Mouse (Mus musculus): Measurements from ENCODE around the gene Krt8. TPM values are rescaled to one million over a fixed set of nuclear protein-coding genes. Genes with fewer than 3 reads are reported as not detected.

Gene Krt8
- polyA plus RNA-seq, 1 experiment from 2014 or later, result 75.3 TPM

- H3K27me3 ChIP-seq (replicated peaks), result no peaks in the 10 kb centered on the region
- no peak overlapping the region for H3K27ac ChIP-seq
- no peaks in the 10 kb centered on the region for H3K36me3 ChIP-seq
- no peak overlapping the region for H3K4me3 ChIP-seq
- H3K4me2 ChIP-seq, result no peak overlapping the region
- H3K9me3 ChIP-seq (replicated peaks), result no peaks in the 10 kb centered on the region
- under 1% methylated on average over 10 of the region's 10 CpGs for WGBS (ENCODE audit: insufficient replicate concordance)
- ATAC-seq, result no peak
- H3K9ac ChIP-seq, result no peak overlapping the region
- H3K4me1 ChIP-seq, result peaks cover 18% of the 10 kb centered on the region
Observed at GRCm38 (mm10) chr15:101988119-101988518, 16.2 kb downstream of the Krt8 start.

GRCm38 (mm10) chr15:101984746-101985145 lies 19.5 kb downstream of the Krt8 start:
- H3K4me1 ChIP-seq, result peaks cover 18% of the 10 kb centered on the region
- peak overlapping the region; percentile 57 for H3K4me2 ChIP-seq
- no peak overlapping the region for H3K27ac ChIP-seq
- no peaks in the 10 kb centered on the region for H3K36me3 ChIP-seq
- WGBS (ENCODE audit: insufficient replicate concordance), result 10% methylated on average over 6 of the region's 6 CpGs
- H3K9ac ChIP-seq, result no peak overlapping the region
- no peaks in the 10 kb centered on the region for H3K9me3 ChIP-seq (replicated peaks)
- ATAC-seq, result no peak
- H3K27me3 ChIP-seq (replicated peaks), result no peaks in the 10 kb centered on the region
- no peak overlapping the region for H3K4me3 ChIP-seq

- WGBS (ENCODE audit: insufficient replicate concordance), result 2% methylated on average over 15 of the region's 15 CpGs
- no peaks in the 10 kb centered on the region for H3K27me3 ChIP-seq (replicated peaks)
- H3K9me3 ChIP-seq (replicated peaks), result no peaks in the 10 kb centered on the region
- H3K9ac ChIP-seq, result no peak overlapping the region
- peaks cover 19% of the 10 kb centered on the region for H3K4me1 ChIP-seq
- peak overlapping the region; percentile 28 for H3K4me3 ChIP-seq
- peak; percentile 87 for ATAC-seq
- no peaks in the 10 kb centered on the region for H3K36me3 ChIP-seq
- peak overlapping the region; percentile 47 for H3K27ac ChIP-seq
- peak overlapping the region; percentile 57 for H3K4me2 ChIP-seq
Observed at GRCm38 (mm10) chr15:101983949-101984601, 20.2 kb downstream of the Krt8 start.

- H3K27me3 ChIP-seq (replicated peaks), result no peaks in the 10 kb centered on the region
- H3K27ac ChIP-seq, result peak overlapping the region; percentile 47; the same call in 1 of the 2 replicates
- H3K4me3 ChIP-seq, result peak overlapping the region; percentile 28; the same call in 1 of the 2 replicates
- ATAC-seq, result no peak
- WGBS (ENCODE audit: insufficient replicate concordance), result 69% methylated on average over 13 of the region's 13 CpGs
- no peaks in the 10 kb centered on the region for H3K9me3 ChIP-seq (replicated peaks)
- no peaks in the 10 kb centered on the region for H3K36me3 ChIP-seq
- no peak overlapping the region for H3K9ac ChIP-seq
- peak overlapping the region; percentile 57 for H3K4me2 ChIP-seq
- H3K4me1 ChIP-seq, result peaks cover 25% of the 10 kb centered on the region
Observed at GRCm38 (mm10) chr15:101983315-101983948, 20.9 kb downstream of the Krt8 start.

GRCm38 (mm10) chr15:101980849-101981248 lies 23.4 kb downstream of the Krt8 start:
- peaks cover 50% of the 10 kb centered on the region for H3K4me1 ChIP-seq
- no peaks in the 10 kb centered on the region for H3K9me3 ChIP-seq (replicated peaks)
- H3K9ac ChIP-seq, result no peak overlapping the region
- no peaks in the 10 kb centered on the region for H3K27me3 ChIP-seq (replicated peaks)
- no peak overlapping the region for H3K4me2 ChIP-seq
- no peak overlapping the region for H3K27ac ChIP-seq
- no peak overlapping the region for H3K4me3 ChIP-seq
- no peak for ATAC-seq
- 59% methylated on average over 6 of the region's 6 CpGs for WGBS (ENCODE audit: insufficient replicate concordance)
- no peaks in the 10 kb centered on the region for H3K36me3 ChIP-seq

- H3K4me1 ChIP-seq, result peaks cover 54% of the 10 kb centered on the region
- peaks cover 20% of the 10 kb centered on the region for H3K27me3 ChIP-seq (replicated peaks)
- H3K4me3 ChIP-seq, result peak overlapping the region; percentile 48
- ATAC-seq, result peak; percentile 96
- 3% methylated on average over 27 of the region's 39 CpGs for WGBS (ENCODE audit: insufficient replicate concordance)
- H3K27ac ChIP-seq, result peak overlapping the region; percentile 76
- H3K36me3 ChIP-seq, result no peaks in the 10 kb centered on the region
- no peaks in the 10 kb centered on the region for H3K9me3 ChIP-seq (replicated peaks)
- H3K9ac ChIP-seq, result peak overlapping the region; percentile 69
- peak overlapping the region; percentile 79 for H3K4me2 ChIP-seq
Observed at GRCm38 (mm10) chr15:101977043-101977726, 27.1 kb downstream of the Krt8 start.

GRCm38 (mm10) chr15:101976641-101977040 lies 27.6 kb downstream of the Krt8 start:
- Histone ChIP-seq H3K9ac (peak overlapping the region; percentile 69), H3K4me1 (peaks cover 54% of the 10 kb centered on the region), H3K36me3 (no peaks in the 10 kb centered on the region), H3K4me3 (no peak overlapping the region; the same call in 1 of the 2 replicates), H3K9me3 (replicated peaks) (no peaks in the 10 kb centered on the region), H3K4me2 (peak overlapping the region; percentile 79), H3K27ac (peak overlapping the region; percentile 76), H3K27me3 (replicated peaks) (peaks cover 26% of the 10 kb centered on the region)
- no peak for ATAC-seq
- WGBS (ENCODE audit: insufficient replicate concordance), result 64% methylated on average over 3 of the region's 3 CpGs

GRCm38 (mm10) chr15:101976023-101976422 lies 28.3 kb downstream of the Krt8 start:
- Histone ChIP-seq H3K4me2 (peak overlapping the region; percentile 79), H3K36me3 (no peaks in the 10 kb centered on the region), H3K4me1 (peaks cover 54% of the 10 kb centered on the region), H3K4me3 (no peak overlapping the region), H3K9ac (peak overlapping the region; percentile 42; the same call in 1 of the 2 replicates), H3K27me3 (replicated peaks) (peaks cover 32% of the 10 kb centered on the region), H3K9me3 (replicated peaks) (no peaks in the 10 kb centered on the region), H3K27ac (peak overlapping the region; percentile 76)
- peak; percentile 65 for ATAC-seq
- 39% methylated on average over 5 of the region's 5 CpGs for WGBS (ENCODE audit: insufficient replicate concordance)

GRCm38 (mm10) chr15:101974083-101974845 lies 30.0 kb downstream of the Krt8 start:
- WGBS (ENCODE audit: insufficient replicate concordance), result 56% methylated on average over 16 of the region's 16 CpGs
- Histone ChIP-seq H3K27ac (peak overlapping the region; percentile 22; the same call in 1 of the 2 replicates), H3K4me2 (no peak overlapping the region), H3K36me3 (no peaks in the 10 kb centered on the region), H3K9me3 (replicated peaks) (no peaks in the 10 kb centered on the region), H3K27me3 (replicated peaks) (peaks cover 34% of the 10 kb centered on the region), H3K4me3 (no peak overlapping the region), H3K9ac (no peak overlapping the region), H3K4me1 (peaks cover 54% of the 10 kb centered on the region)
- ATAC-seq, result no peak

- no peak; the same call in 1 of the 2 replicates for ATAC-seq
- Histone ChIP-seq H3K9ac (no peak overlapping the region), H3K9me3 (replicated peaks) (no peaks in the 10 kb centered on the region), H3K4me2 (no peak overlapping the region), H3K4me1 (peaks cover 48% of the 10 kb centered on the region), H3K27me3 (replicated peaks) (peaks cover 34% of the 10 kb centered on the region), H3K36me3 (no peaks in the 10 kb centered on the region), H3K27ac (no peak overlapping the region), H3K4me3 (no peak overlapping the region)
- 12% methylated on average over 15 of the region's 15 CpGs for WGBS (ENCODE audit: insufficient replicate concordance)
Observed at GRCm38 (mm10) chr15:101973414-101974077, 30.7 kb downstream of the Krt8 start.

- H3K36me3 ChIP-seq, result no peaks in the 10 kb centered on the region
- peaks cover 19% of the 10 kb centered on the region for H3K4me1 ChIP-seq
- H3K9ac ChIP-seq, result no peak overlapping the region
- no peak for ATAC-seq
- H3K4me2 ChIP-seq, result no peak overlapping the region
- 10% methylated on average over 3 of the region's 6 CpGs for WGBS (ENCODE audit: insufficient replicate concordance)
- no peak overlapping the region for H3K27ac ChIP-seq
- H3K4me3 ChIP-seq, result no peak overlapping the region
- peaks cover 34% of the 10 kb centered on the region for H3K27me3 ChIP-seq (replicated peaks)
- H3K9me3 ChIP-seq (replicated peaks), result no peaks in the 10 kb centered on the region
Observed at GRCm38 (mm10) chr15:101970536-101970935, 33.7 kb downstream of the Krt8 start.
